Mouse (Mus musculus): Measurements from ENCODE around the gene Aifm3. TPM values are rescaled to one million over a fixed set of nuclear protein-coding genes. Genes with fewer than 3 reads are reported as not detected.
A peak's percentile ranks its signal among the peaks of the same experiment; 100 is the strongest.
"Not testable (repeated sequence)": the region's sequence is repeated elsewhere in the genome, so short reads cannot be mapped to it uniquely, and the experiment has no call there.

Aifm3 gene
- polyA plus RNA-seq, 1 experiment from 2014 or later, result 0.88 TPM

DNA sequence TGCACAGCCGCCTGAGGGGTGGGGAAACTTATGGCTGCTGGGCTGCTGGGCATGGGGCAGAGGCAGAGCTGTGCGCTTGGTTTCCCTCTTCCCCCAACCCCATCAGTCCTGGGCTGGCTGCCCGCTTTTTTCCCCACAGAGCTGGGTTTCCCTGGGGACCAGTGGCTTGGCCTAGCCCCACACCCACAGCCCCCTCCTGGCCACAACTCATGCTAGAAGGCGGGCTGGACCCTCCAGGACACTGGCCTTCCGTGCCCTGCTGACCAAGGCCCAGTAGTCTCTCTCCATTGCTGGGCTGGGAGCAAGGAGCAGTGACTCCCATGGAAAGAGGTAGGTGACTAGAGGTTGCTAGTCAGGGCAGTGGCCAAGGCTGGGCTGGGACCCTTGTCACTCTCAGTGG lies 1.7 kb downstream of the Aifm3 start:
- H3K9ac ChIP-seq (ENCODE audit: low read length), result no peak overlapping the region

DNA sequence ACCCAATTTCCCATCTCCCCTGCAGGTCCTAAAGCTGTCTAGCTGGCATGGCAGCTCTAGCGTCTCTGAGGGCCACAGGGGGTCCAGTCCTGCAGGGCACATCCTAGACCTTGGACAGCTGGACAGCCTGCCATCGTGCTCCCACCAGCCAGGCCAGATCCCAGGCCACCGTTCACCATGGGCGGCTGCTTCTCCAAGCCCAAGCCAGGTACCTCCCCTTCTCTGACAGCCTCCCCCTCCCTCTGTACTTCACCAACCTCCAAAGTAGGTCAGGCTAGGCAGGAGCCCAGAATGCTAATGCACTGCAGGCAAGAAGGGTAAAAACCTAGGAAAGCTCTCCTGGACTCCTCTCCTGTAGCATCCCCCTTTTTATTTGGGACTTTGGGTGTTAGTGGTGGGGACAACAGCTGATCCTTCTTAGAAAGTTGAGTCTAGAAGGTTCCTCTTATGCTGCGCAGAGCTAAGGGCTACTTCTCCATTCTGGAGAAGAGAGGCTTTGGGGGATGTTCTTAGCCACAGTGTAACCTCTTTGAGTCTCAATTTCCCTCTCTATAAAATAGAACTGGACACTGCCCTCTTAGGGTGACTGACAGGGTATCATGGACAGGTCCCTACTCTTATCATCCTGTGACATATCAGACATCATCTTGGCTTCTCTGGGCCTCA lies 2.6 kb downstream of the Aifm3 start:
- H3K27me3 ChIP-seq (ENCODE audit: control insufficient read depth, insufficient read depth, low read length), result peaks cover 8% of the 10 kb centered on the region; the same call in 1 of the 2 replicates
- no peak overlapping the region for H3K9ac ChIP-seq (ENCODE audit: low read length)
- H3K9me3 ChIP-seq (ENCODE audit: control insufficient read depth, low read length), result no peaks in the 10 kb centered on the region
- H3K4me1 ChIP-seq (ENCODE audit: control insufficient read depth, insufficient read depth, low read length), result 0 out of 2 replicates have a peak, but pooled peaks cover 7% of the 10 kb centered on the region
- 69% methylated on average over 5 of the region's 5 CpGs for WGBS
- H3K4me2 ChIP-seq (ENCODE audit: low read depth), result no peak overlapping the region; the same call in 1 of the 2 replicates
- H3K27ac ChIP-seq (ENCODE audit: low read depth, low read length), result no peak overlapping the region
- ATAC-seq (ENCODE audit: insufficient read depth, low FRiP score, low TSS enrichment) (no peak), DNase-seq (ENCODE audit: low spot score) (no peak)
- H3K36me3 ChIP-seq (ENCODE audit: control insufficient read depth, insufficient read depth, low read length), result no peaks in the 10 kb centered on the region
- H3K4me3 ChIP-seq (ENCODE audit: low read depth, low read length), result no peak overlapping the region

More for the DNA sequence above, 1.7 kb downstream of the Aifm3 start:
- 80% methylated on average over 5 of the region's 5 CpGs for WGBS
- 0 out of 2 replicates have a peak, but pooled peaks cover 5% of the 10 kb centered on the region for H3K4me1 ChIP-seq (ENCODE audit: control insufficient read depth, insufficient read depth, low read length)
- peaks cover 8% of the 10 kb centered on the region; the same call in 1 of the 2 replicates for H3K27me3 ChIP-seq (ENCODE audit: control insufficient read depth, insufficient read depth, low read length)
- no peak for ATAC-seq (ENCODE audit: insufficient read depth, low FRiP score, low TSS enrichment)
- no peak overlapping the region for H3K27ac ChIP-seq (ENCODE audit: low read depth, low read length)
- DNase-seq (ENCODE audit: low spot score), result no peak
- H3K36me3 ChIP-seq (ENCODE audit: control insufficient read depth, insufficient read depth, low read length), result no peaks in the 10 kb centered on the region
- H3K4me3 ChIP-seq (ENCODE audit: low read depth, low read length), result no peak overlapping the region
- H3K9me3 ChIP-seq (ENCODE audit: control insufficient read depth, low read length), result no peaks in the 10 kb centered on the region
- H3K4me2 ChIP-seq (ENCODE audit: low read depth), result no peak overlapping the region

DNA sequence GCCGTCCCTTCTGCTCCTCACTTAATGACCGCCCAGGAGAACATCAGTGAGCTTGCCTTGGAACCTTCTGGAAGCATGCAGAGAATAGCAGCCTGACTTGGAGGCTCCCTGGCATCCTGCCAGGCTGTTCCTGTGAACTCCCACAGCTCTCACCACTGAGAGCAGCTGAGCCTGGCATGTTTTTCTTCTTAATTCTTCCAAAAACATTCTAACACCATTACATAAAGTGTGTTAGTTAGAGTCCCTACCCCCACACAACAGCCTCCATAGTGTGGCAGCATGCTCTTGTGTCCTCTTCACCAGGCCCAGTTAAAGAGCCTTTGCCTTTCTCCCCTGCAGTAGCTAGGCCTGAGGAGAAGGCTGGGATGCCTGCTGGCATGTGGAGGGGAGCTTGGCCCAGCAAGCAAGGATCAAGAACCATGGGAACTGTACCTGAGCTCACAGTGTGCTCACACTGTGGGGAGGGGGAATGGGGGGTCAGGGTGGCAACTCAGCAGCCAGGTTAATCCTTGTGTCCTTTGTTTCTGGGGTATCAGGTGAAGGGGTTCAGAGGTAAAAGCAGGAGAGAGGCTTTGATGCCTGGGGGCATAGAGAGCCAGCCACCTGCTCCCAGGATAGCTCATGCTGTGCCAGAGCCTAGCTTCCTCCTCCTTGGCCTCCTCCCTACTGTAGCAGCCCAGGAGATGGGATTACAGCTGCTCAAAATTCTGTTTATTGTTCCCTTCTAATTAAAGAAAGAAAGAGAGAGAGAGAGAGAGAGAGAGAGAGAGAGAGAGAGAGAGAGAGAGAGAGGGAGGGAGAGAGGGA lies 7.3 kb downstream of the Aifm3 start:
- no peak overlapping the region for H3K4me2 ChIP-seq (ENCODE audit: low read depth)
- DNase-seq (ENCODE audit: low spot score) (no peak), ATAC-seq (ENCODE audit: insufficient read depth, low FRiP score, low TSS enrichment) (no peak)
- no peak overlapping the region for H3K4me3 ChIP-seq (ENCODE audit: low read depth, low read length)
- 64% methylated on average over 2 of the region's 2 CpGs for WGBS
- peaks cover 8% of the 10 kb centered on the region for H3K4me1 ChIP-seq (ENCODE audit: control insufficient read depth, insufficient read depth, low read length)
- no peak overlapping the region for H3K27ac ChIP-seq (ENCODE audit: low read depth, low read length)
- H3K9ac ChIP-seq (ENCODE audit: low read length), result no peak overlapping the region
- no peaks in the 10 kb centered on the region for H3K36me3 ChIP-seq (ENCODE audit: control insufficient read depth, insufficient read depth, low read length)
- no peaks in the 10 kb centered on the region for H3K27me3 ChIP-seq (ENCODE audit: control insufficient read depth, insufficient read depth, low read length)
- H3K9me3 ChIP-seq (ENCODE audit: control insufficient read depth, low read length), result no peaks in the 10 kb centered on the region

DNA sequence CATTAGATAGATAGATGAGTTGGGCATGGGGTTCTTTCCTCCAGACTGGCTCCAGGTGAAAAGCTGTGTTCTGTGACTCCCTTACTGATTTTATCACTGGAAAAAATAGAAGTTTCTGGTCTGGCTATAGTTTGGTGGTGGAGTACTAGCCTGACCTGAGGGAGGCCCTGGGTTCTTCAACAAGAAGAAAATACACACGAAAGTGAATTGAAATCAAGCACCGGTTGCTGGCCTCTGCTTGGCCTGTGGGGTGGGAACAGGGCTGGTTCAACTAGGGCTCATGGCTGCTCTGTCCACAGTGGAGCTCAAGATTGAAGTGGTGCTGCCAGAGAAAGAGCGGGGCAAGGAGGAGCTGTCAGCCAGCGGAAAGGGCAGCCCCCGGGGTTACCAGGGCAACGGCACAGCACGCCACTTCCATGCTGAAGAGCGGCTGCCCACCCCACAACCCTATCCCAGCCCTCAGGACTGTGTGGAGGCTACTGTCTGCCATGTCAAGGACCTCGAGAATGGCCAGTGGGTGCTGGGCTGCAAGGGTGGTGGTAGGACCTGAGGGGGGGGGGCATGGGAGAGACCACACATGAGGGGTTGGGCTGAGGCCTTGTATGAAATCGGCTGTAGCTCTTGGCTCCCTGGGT lies 10.0 kb downstream of the Aifm3 start:
- Histone ChIP-seq H3K9ac (ENCODE audit: low read length) (no peak overlapping the region), H3K4me2 (ENCODE audit: low read depth) (no peak overlapping the region), H3K4me1 (ENCODE audit: control insufficient read depth, insufficient read depth, low read length) (peaks cover 8% of the 10 kb centered on the region), H3K36me3 (ENCODE audit: control insufficient read depth, insufficient read depth, low read length) (no peaks in the 10 kb centered on the region), H3K4me3 (ENCODE audit: low read depth, low read length) (no peak overlapping the region), H3K9me3 (ENCODE audit: control insufficient read depth, low read length) (no peaks in the 10 kb centered on the region), H3K27me3 (ENCODE audit: control insufficient read depth, insufficient read depth, low read length) (no peaks in the 10 kb centered on the region), H3K27ac (ENCODE audit: low read depth, low read length) (no peak overlapping the region)
- DNase-seq (ENCODE audit: low spot score) (peak; percentile 64), ATAC-seq (ENCODE audit: insufficient read depth, low FRiP score, low TSS enrichment) (peak; percentile 55; the same call in 1 of the 2 replicates)
- WGBS, result 16% methylated on average over 10 of the region's 10 CpGs

DNA sequence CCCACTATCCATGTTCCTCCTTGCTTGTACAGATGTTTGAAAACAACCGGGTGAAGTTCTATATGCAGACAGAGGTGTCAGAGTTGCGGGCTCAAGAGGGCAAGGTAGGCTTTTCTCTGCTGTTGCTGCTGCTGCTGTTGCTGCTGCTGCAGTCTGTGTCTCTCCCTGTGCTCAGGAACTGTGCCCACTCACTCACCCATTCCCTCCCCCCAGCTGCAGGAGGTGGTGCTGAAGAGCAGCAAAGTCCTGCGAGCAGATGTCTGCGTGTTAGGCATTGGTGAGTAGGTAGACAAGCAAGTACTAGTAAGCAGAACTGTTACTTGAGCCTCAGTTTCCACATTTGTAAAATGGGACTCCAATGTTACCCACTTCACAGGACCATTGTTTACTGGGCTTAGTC lies 13.3 kb downstream of the Aifm3 start:
- 84% methylated on average over 4 of the region's 4 CpGs for WGBS
- DNase-seq (ENCODE audit: low spot score) (no peak), ATAC-seq (ENCODE audit: insufficient read depth, low FRiP score, low TSS enrichment) (no peak)
- H3K9ac ChIP-seq (ENCODE audit: low read length), result no peak overlapping the region
- H3K4me1 ChIP-seq (ENCODE audit: control insufficient read depth, insufficient read depth, low read length), result peaks cover 6% of the 10 kb centered on the region
- no peak overlapping the region for H3K27ac ChIP-seq (ENCODE audit: low read depth, low read length)
- H3K9me3 ChIP-seq (ENCODE audit: control insufficient read depth, low read length), result no peaks in the 10 kb centered on the region
- no peak overlapping the region for H3K4me3 ChIP-seq (ENCODE audit: low read depth, low read length)
- H3K4me2 ChIP-seq (ENCODE audit: low read depth), result no peak overlapping the region
- no peaks in the 10 kb centered on the region for H3K27me3 ChIP-seq (ENCODE audit: control insufficient read depth, insufficient read depth, low read length)
- H3K36me3 ChIP-seq (ENCODE audit: control insufficient read depth, insufficient read depth, low read length), result no peaks in the 10 kb centered on the region

DNA sequence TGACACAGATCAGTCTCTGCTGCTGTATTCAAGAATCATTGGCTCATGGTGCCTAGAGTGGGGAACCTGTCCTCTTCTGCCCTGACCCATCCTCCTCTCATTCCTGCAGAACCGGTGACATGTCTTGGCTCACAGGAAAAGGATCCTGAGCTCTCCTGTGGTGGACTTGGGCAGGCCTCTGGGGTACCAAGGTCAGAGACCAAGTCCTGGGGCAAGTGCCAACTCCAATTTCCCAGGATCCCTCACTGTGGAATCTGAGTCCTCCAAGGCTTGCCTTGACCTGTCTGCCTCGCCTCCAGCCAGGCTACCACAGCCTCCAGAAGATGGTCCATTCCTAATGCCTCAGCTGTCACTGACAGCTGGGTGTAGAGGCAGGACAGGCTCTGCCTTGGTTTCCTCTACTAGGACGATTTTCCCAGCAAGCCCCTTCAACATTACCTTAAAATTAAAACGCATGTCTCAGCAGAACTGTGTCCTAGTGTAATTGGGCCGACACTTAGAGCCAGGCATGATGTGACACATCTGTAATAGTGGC lies 17.7 kb downstream of the Aifm3 start:
- Histone ChIP-seq H3K9ac (ENCODE audit: low read length) (no peak overlapping the region), H3K27ac (ENCODE audit: low read depth, low read length) (no peak overlapping the region), H3K27me3 (ENCODE audit: control insufficient read depth, insufficient read depth, low read length) (no peaks in the 10 kb centered on the region), H3K36me3 (ENCODE audit: control insufficient read depth, insufficient read depth, low read length) (peaks cover 3% of the 10 kb centered on the region; the same call in 1 of the 2 replicates), H3K4me1 (ENCODE audit: control insufficient read depth, insufficient read depth, low read length) (peaks cover 6% of the 10 kb centered on the region; the same call in 1 of the 2 replicates), H3K4me2 (ENCODE audit: low read depth) (no peak overlapping the region), H3K4me3 (ENCODE audit: low read depth, low read length) (no peak overlapping the region), H3K9me3 (ENCODE audit: control insufficient read depth, low read length) (no peaks in the 10 kb centered on the region)
- 85% methylated on average over 5 of the region's 5 CpGs for WGBS
- ATAC-seq (ENCODE audit: insufficient read depth, low FRiP score, low TSS enrichment) (no peak), DNase-seq (ENCODE audit: low spot score) (no peak)

DNA sequence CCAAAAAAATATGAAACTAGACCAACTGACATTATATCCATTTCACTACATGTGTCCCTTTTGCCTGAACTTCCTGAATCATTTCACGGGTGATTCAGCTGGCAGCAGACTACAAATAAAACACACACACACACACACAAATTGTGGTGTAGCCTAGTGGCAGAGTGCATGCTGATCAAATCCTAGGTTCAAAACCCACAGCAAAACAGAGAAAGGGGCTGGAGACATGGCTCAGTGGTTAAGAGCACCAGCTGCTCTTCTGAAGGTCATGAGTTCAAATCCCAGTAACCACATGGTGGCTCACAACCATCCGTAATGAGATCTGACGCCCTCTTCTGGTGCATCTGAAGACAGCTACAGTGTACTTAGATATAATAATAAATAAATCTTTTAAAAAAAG lies 18.6 kb downstream of the Aifm3 start:
- not testable (repeated sequence) for DNase-seq (ENCODE audit: low spot score); H3K9me3 ChIP-seq (ENCODE audit: control insufficient read depth, low read length); ATAC-seq (ENCODE audit: insufficient read depth, low FRiP score, low TSS enrichment); H3K27me3 ChIP-seq (ENCODE audit: control insufficient read depth, insufficient read depth, low read length); H3K36me3 ChIP-seq (ENCODE audit: control insufficient read depth, insufficient read depth, low read length); H3K4me1 ChIP-seq (ENCODE audit: control insufficient read depth, insufficient read depth, low read length)
- Histone ChIP-seq H3K27ac (ENCODE audit: low read depth, low read length) (peak overlapping the region; percentile 39; the same call in 1 of the 2 replicates), H3K9ac (ENCODE audit: low read length) (peak overlapping the region; percentile 83), H3K4me2 (ENCODE audit: low read depth) (peak overlapping the region; percentile 56), H3K4me3 (ENCODE audit: low read depth, low read length) (peak overlapping the region; percentile 72)
- WGBS, result 58% methylated on average over 2 of the region's 3 CpGs

DNA sequence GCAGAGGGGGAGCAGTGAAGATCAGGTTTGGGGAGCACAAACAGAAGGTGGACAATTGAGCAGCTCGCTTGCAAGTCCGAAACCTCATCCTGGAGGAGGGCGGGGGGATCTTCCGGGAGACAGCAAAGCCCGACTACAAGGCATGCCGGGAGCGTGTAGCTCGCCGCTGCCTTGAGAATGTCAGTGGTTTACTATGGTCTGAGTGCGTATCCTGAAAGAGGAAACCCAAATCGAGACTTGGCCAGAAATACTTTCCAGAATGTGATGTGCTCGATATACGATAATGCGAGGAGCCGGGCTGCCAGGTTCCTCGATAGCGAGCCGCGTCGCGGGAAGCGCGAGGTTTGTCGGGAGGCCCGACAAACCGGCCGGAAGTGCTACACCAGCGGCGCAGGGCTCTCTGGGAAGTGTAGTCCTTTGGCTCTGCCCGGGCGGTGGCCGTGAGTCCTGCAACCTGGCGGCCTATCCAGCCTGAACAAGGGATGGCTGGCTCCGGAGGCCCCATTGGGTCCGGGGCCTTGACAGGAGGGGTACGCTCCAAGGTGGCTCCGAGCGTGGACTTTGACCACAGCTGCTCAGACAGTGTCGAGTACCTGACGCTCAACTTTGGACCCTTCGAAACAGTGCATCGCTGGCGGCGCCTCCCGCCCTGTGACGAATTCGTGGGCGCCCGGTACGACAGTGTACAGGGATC lies 19.3 kb downstream of the Aifm3 start, which contains the start of gene Lztr1:
Lztr1 (plus strand) TSS at position 143 of the 694 bp plus-strand sequence.
- ATAC-seq (ENCODE audit: insufficient read depth, low FRiP score, low TSS enrichment), result peak; percentile 97
- under 1% methylated on average over 50 of the region's 50 CpGs for WGBS
- Histone ChIP-seq H3K4me1 (ENCODE audit: control insufficient read depth, insufficient read depth, low read length) (peaks cover 6% of the 10 kb centered on the region; the same call in 1 of the 2 replicates), H3K9ac (ENCODE audit: low read length) (peak within 1 kb of the TSS; percentile 83), H3K9me3 (ENCODE audit: control insufficient read depth, low read length) (no peaks in the 10 kb centered on the region), H3K36me3 (ENCODE audit: control insufficient read depth, insufficient read depth, low read length) (peaks cover 6% of the 10 kb centered on the region), H3K27me3 (ENCODE audit: control insufficient read depth, insufficient read depth, low read length) (no peaks in the 10 kb centered on the region), H3K4me3 (ENCODE audit: low read depth, low read length) (peak within 1 kb of the TSS; percentile 72), H3K27ac (ENCODE audit: low read depth, low read length) (peak within 1 kb of the TSS; percentile 39), H3K4me2 (ENCODE audit: low read depth) (peak within 1 kb of the TSS; percentile 56)
- peak; percentile 93 for DNase-seq (ENCODE audit: low spot score)
